Mouse (Mus musculus): ENCODE measurements around the gene Mitf. TPM values are rescaled to one million over a fixed set of nuclear protein-coding genes. Genes with fewer than 3 reads are reported as not detected.

Mitf gene
- total and polyA plus RNA-seq, 2 experiments from 2014 or later: 2.6 to 7.0 TPM

DNA sequence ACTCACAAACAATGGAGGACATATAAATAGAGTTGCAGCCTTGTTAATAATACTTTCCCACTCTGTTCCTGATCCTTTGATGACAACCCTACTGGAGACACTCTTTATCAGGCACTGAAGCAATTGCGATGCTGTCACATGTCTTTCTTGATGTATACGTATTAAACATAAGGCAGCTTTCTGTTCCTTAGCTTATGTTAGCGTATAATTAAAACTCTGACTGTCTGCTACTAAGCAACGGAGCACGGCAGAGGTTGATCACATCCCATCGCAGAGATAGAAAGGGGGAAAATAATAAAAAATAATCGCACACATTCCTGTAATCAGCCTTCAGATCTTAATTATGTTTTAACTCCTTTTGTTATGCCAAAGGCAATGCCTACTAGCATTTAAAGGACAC lies 234.9 kb downstream of the Mitf start:
- TF ChIP-seq CTCF (IDR thresholded peaks at IDR 0.05; ENCODE audit: low read depth): no peak
- H3K9me3 ChIP-seq (ENCODE audit: low read length): no peaks in the 10 kb centered on the region
- no peaks in the 10 kb centered on the region for H3K4me1 ChIP-seq (ENCODE audit: insufficient read depth, low read length)
- 62% methylated on average over 7 of the region's 7 CpGs for WGBS
- H3K36me3 ChIP-seq (ENCODE audit: insufficient read depth, low read length): no peaks in the 10 kb centered on the region
- DNase-seq (ENCODE audit: low spot score) (no peak), ATAC-seq (no peak)
- H3K4me3 ChIP-seq (ENCODE audit: low read length): no peak overlapping the region
- no peak overlapping the region for H3K9ac ChIP-seq (replicated peaks; ENCODE audit: low read length)
- no peaks in the 10 kb centered on the region; the same call in 1 of the 2 replicates for H3K27me3 ChIP-seq (ENCODE audit: insufficient read depth, low read length)
- no peak overlapping the region for H3K4me2 ChIP-seq (ENCODE audit: low read depth, low read length)
- no peak overlapping the region for H3K27ac ChIP-seq

DNA sequence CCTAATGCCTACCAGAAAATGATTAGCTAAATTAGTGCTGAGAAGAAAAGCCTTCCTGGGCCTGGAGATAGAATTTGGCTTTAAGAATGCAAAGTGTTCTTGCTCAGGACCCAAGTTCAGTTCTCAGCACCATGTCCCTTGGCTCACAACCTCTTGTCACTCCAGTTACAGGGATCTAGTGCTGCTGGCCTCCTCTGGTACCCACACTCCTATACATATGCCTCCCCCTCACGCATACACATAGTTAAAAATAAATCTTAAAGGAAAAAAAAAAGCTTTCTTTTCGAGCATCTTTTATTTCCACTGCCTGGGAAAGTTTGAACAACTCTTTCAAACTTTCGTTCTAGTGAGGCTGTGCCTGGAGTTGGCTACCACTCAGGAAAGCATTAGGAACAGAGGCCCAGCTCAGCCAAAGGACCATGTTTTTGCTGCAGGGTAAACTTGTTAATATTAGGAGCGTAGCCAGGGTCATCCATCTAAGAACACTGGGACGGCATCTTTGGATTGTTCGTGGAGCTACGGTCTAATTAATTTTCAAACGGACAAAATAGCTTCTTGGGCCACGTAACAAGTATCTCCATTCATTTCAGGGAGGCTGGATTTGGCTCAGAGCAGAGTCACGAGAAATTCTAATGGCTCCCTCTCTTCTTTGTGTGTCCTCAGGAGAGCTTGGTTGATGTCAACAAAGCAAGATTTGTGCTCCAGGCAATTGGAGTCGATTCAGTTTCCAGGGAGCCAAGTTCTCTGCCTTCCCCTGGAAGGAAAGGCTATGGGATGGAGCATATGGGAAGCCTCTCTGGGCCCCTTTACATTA lies 239.7 kb downstream of the Mitf start:
- no peak for TF ChIP-seq CTCF (IDR thresholded peaks at IDR 0.05; ENCODE audit: low read depth)
- Histone ChIP-seq H3K4me2 (ENCODE audit: low read depth, low read length) (no peak overlapping the region), H3K27ac (peak overlapping the region; percentile 54), H3K27me3 (ENCODE audit: insufficient read depth, low read length) (no peaks in the 10 kb centered on the region), H3K4me1 (ENCODE audit: insufficient read depth, low read length) (no peaks in the 10 kb centered on the region; the same call in 1 of the 2 replicates), H3K36me3 (ENCODE audit: insufficient read depth, low read length) (no peaks in the 10 kb centered on the region), H3K4me3 (ENCODE audit: low read length) (no peak overlapping the region), H3K9ac (replicated peaks; ENCODE audit: low read length) (no peak overlapping the region), H3K9me3 (ENCODE audit: low read length) (no peaks in the 10 kb centered on the region)
- peak; percentile 78 for DNase-seq (ENCODE audit: low spot score)
- ATAC-seq: peak; percentile 82
- WGBS: 27% methylated on average over 11 of the region's 11 CpGs

DNA sequence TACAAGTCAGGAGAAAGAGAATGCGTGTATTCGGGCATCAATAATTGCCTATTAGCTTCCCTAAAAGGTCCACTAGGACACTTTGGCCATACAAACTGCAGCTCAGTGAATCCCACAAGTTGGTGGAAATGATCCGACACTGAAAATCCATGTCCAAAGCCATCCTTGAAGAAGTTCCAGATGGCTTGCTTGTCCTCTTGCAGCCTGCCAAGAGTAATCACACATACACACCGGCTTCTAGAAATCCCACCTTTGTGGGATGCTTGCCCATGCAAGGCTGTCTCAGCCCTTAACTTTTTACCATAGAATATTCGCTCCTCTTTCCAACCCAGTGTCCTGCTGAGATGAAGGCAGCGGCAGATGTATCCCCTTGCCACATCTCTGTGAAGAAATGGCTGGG lies 240.9 kb downstream of the Mitf start:
- DNase-seq (ENCODE audit: low spot score) (peak; percentile 33), ATAC-seq (no peak)
- Histone ChIP-seq H3K9me3 (ENCODE audit: low read length) (no peaks in the 10 kb centered on the region), H3K27ac (no peak overlapping the region), H3K4me2 (ENCODE audit: low read depth, low read length) (no peak overlapping the region), H3K9ac (replicated peaks; ENCODE audit: low read length) (no peak overlapping the region), H3K27me3 (ENCODE audit: insufficient read depth, low read length) (no peaks in the 10 kb centered on the region), H3K36me3 (ENCODE audit: insufficient read depth, low read length) (no peaks in the 10 kb centered on the region), H3K4me3 (ENCODE audit: low read length) (no peak overlapping the region), H3K4me1 (ENCODE audit: insufficient read depth, low read length) (no peaks in the 10 kb centered on the region; the same call in 1 of the 2 replicates)
- no peak for TF ChIP-seq CTCF (IDR thresholded peaks at IDR 0.05; ENCODE audit: low read depth)
- 38% methylated on average over 6 of the region's 6 CpGs for WGBS

DNA sequence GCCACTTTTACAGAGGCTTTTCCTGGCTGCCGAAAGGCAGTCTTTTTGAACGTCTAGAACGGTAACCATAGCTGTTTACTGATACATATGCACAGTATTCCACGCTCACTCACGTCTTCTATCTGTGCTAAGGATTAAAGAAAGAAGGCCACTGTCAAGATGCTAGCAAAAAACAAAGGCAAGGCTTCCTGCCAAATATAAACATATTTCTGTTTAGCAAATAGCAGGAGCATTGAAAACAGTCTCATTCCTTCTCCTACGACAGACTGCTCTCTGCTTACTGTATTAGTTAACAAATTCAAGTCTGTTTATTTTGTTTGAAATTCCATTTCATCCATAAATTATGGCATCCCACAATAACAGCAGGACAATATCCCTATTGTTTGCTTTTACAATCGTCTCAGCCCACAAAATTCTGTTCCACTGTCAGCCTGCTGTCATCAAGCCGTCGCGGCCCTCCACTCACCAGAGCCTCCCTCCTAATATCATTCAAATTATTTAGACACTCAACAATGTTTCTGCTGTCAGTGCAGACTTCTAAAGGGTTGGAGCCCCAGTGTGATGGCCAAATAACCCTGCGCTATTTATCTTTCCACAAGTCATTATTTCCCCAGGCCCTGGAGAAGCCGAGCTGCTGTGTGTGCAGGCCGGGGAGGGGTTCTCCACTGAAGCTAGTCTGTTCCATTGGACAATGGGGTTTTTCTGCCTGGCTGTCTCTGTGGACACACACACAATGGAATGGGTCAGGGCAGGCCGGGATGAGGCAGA lies 242.0 kb downstream of the Mitf start:
- Histone ChIP-seq H3K4me2 (ENCODE audit: low read depth, low read length) (no peak overlapping the region), H3K27ac (0 out of 2 replicates have a peak overlapping the region, but pooled peaks have one; percentile 45), H3K9ac (replicated peaks; ENCODE audit: low read length) (no peak overlapping the region), H3K4me1 (ENCODE audit: insufficient read depth, low read length) (no peaks in the 10 kb centered on the region; the same call in 1 of the 2 replicates), H3K36me3 (ENCODE audit: insufficient read depth, low read length) (no peaks in the 10 kb centered on the region), H3K9me3 (ENCODE audit: low read length) (no peaks in the 10 kb centered on the region), H3K27me3 (ENCODE audit: insufficient read depth, low read length) (no peaks in the 10 kb centered on the region), H3K4me3 (ENCODE audit: low read length) (no peak overlapping the region)
- TF ChIP-seq CTCF (IDR thresholded peaks at IDR 0.05; ENCODE audit: low read depth): no peak
- WGBS: 23% methylated on average over 14 of the region's 14 CpGs
- DNase-seq (ENCODE audit: low spot score) (peak; percentile 22), ATAC-seq (peak; percentile 38; the same call in 1 of the 2 replicates)

GRCm38 (mm10) chr6:98049551-98049950 lies 242.7 kb downstream of the Mitf start:
- TF ChIP-seq CTCF (IDR thresholded peaks at IDR 0.05; ENCODE audit: low read depth): no peak
- H3K4me3 ChIP-seq (ENCODE audit: low read length): no peak overlapping the region
- no peaks in the 10 kb centered on the region for H3K27me3 ChIP-seq (ENCODE audit: insufficient read depth, low read length)
- no peaks in the 10 kb centered on the region; the same call in 1 of the 2 replicates for H3K4me1 ChIP-seq (ENCODE audit: insufficient read depth, low read length)
- no peak overlapping the region for H3K27ac ChIP-seq
- H3K4me2 ChIP-seq (ENCODE audit: low read depth, low read length): no peak overlapping the region
- 38% methylated on average over 2 of the region's 2 CpGs for WGBS
- no peak overlapping the region for H3K9ac ChIP-seq (replicated peaks; ENCODE audit: low read length)
- no peaks in the 10 kb centered on the region for H3K9me3 ChIP-seq (ENCODE audit: low read length)
- DNase-seq (ENCODE audit: low spot score) (no peak), ATAC-seq (no peak)
- H3K36me3 ChIP-seq (ENCODE audit: insufficient read depth, low read length): no peaks in the 10 kb centered on the region

DNA sequence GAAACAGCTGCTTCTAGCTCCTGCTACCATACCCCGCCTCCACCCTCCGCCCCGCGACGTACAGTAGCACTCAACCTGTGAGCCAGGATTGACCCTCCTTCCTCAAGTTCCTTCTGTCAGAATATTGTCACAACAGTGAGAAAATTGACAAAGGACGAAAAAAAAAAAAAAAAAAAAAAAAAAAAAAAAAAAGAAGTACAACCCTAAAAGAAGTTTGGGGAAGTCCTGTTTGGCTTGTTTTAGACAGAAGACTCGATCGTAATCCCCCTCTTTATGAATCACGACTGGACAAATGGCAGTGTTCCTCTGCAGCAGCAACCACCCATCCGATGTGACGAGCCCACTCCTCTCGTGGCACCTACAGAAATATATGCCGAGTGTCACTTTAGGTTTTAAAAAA lies 255.0 kb downstream of the Mitf start:
- Histone ChIP-seq H3K27ac (no peak overlapping the region), H3K4me1 (ENCODE audit: insufficient read depth, low read length) (no peaks in the 10 kb centered on the region), H3K4me3 (ENCODE audit: low read length) (no peak overlapping the region), H3K9me3 (ENCODE audit: low read length) (no peaks in the 10 kb centered on the region), H3K27me3 (ENCODE audit: insufficient read depth, low read length) (no peaks in the 10 kb centered on the region), H3K36me3 (ENCODE audit: insufficient read depth, low read length) (no peaks in the 10 kb centered on the region), H3K9ac (replicated peaks; ENCODE audit: low read length) (no peak overlapping the region), H3K4me2 (ENCODE audit: low read depth, low read length) (no peak overlapping the region)
- WGBS: 90% methylated on average over 13 of the region's 13 CpGs
- ATAC-seq (no peak), DNase-seq (ENCODE audit: low spot score) (no peak)
- TF ChIP-seq CTCF (IDR thresholded peaks at IDR 0.05; ENCODE audit: low read depth): no peak
